Mouse (Mus musculus) kidney, embryonic 16.5 days (tissue): Measurements from ENCODE around the gene Ptpru. TPM values are rescaled to one million over a fixed set of nuclear protein-coding genes. Genes with fewer than 3 reads are reported as not detected.

ENCODE experiments used
- ATAC-seq: fragments of 200-750 bp; cut with Nextera tagmentation; 2 replicates; pipeline ENCODE4 v1.8.0; 2017; ENCODE audit warnings: moderate TSS enrichment; ENCODE audit not compliant: low FRiP score, low TSS enrichment
- H3K27ac ChIP-seq: fragments of 300-500 bp; sonication (generic); 2 replicates; pipeline ENCODE4 v1.5.1; 2014; ENCODE audit warnings: low read length
- H3K27me3 ChIP-seq: fragments of 300-500 bp; sonication (generic); 2 replicates; pipeline ENCODE4 v1.6.1; 2014; ENCODE audit warnings: low read length, control low read depth, mixed read lengths; ENCODE audit not compliant: insufficient read depth
- H3K36me3 ChIP-seq: fragments of 300-500 bp; sonication (generic); 2 replicates; pipeline ENCODE4 v1.6.1; 2014; ENCODE audit warnings: low read length, control low read depth, mixed read lengths; ENCODE audit not compliant: insufficient read depth
- H3K4me1 ChIP-seq: fragments of 300-500 bp; sonication (generic); 2 replicates; pipeline ENCODE4 v1.6.1; 2014; ENCODE audit warnings: low read length, control low read depth, mixed read lengths; ENCODE audit not compliant: insufficient read depth
- H3K4me2 ChIP-seq: fragments of 300-500 bp; sonication (generic); replicated peaks from 2 replicates; pipeline ENCODE4 v1.6.1; 2014; ENCODE audit warnings: low read depth, low read length
- H3K4me3 ChIP-seq: fragments of 300-500 bp; sonication (generic); 2 replicates; pipeline ENCODE4 v1.5.1; 2014; ENCODE audit warnings: mild to moderate bottlenecking, low read length
- H3K9ac ChIP-seq: fragments of 300-500 bp; sonication (generic); replicated peaks from 2 replicates; pipeline ENCODE4 v1.6.1; 2014; ENCODE audit warnings: low read length
- H3K9me3 ChIP-seq: fragments of 300-500 bp; sonication (generic); 2 replicates; pipeline ENCODE4 v1.6.1; 2016; ENCODE audit warnings: low read length, control low read depth
- WGBS: fragments of 180-500 bp; shearing (Covaris S2); extraction: QIAGEN DNeasy Blood & Tissue Kit; methylation state at CpG from one replicate; pipeline ENCODE4 v1.1.7; 2014; 5-methylcytosine and 5-hydroxymethylcytosine counted together
- polyA plus RNA-seq: library from polyadenylated mRNA; unstranded; fragments of >200 nt; fragmentation: Nextera tagmentation; extraction: Ambion mirVana; gene quantifications from 2 replicates; pipeline ENCODE4 v1.2.1, GENCODE M21; 2015

The Ptpru gene
- polyA plus RNA-seq, 1 experiment from 2014 or later: 33.5 TPM

- peak; percentile 95 for ATAC-seq
- Histone ChIP-seq H3K9me3 (no peaks in the 10 kb centered on the region), H3K27ac (peak within 1 kb of the TSS; percentile 100), H3K4me3 (peak within 1 kb of the TSS; percentile 99), H3K4me1 (peaks cover 41% of the 10 kb centered on the region), H3K4me2 (peak within 1 kb of the TSS; percentile 89), H3K36me3 (no peaks in the 10 kb centered on the region), H3K27me3 (no peaks in the 10 kb centered on the region), H3K9ac (peak within 1 kb of the TSS; percentile 100)
- WGBS: under 1% methylated on average over 96 of the region's 116 CpGs
These were observed 35.4 kb upstream of the Ptpru start, which contains the start of gene Srsf4 for GRCm38 (mm10) chr4:131873293-131874168. Gene Srsf4 (plus strand): TSS chr4:131873617.

- peak overlapping the region; percentile 99 for H3K4me3 ChIP-seq
- peak overlapping the region; percentile 100 for H3K9ac ChIP-seq
- no peaks in the 10 kb centered on the region for H3K9me3 ChIP-seq
- H3K4me2 ChIP-seq: peak overlapping the region; percentile 60
- WGBS: 9% methylated on average over 11 of the region's 11 CpGs
- no peaks in the 10 kb centered on the region for H3K36me3 ChIP-seq
- H3K27me3 ChIP-seq: no peaks in the 10 kb centered on the region
- H3K27ac ChIP-seq: peak overlapping the region; percentile 95
- ATAC-seq: peak; percentile 11; the same call in 1 of the 2 replicates
- peaks cover 34% of the 10 kb centered on the region for H3K4me1 ChIP-seq
These were observed 34.7 kb upstream of the Ptpru start for GRCm38 (mm10) chr4:131872672-131873292.

GRCm38 (mm10) chr4:131861341-131861739 lies 23.3 kb upstream of the Ptpru start:
- H3K9me3 ChIP-seq: no peaks in the 10 kb centered on the region
- H3K36me3 ChIP-seq: peaks cover 16% of the 10 kb centered on the region; the same call in 1 of the 2 replicates
- ATAC-seq: peak; percentile 58; the same call in 1 of the 2 replicates
- 49% methylated on average over 4 of the region's 4 CpGs for WGBS
- 0 out of 2 replicates have a peak overlapping the region, but pooled peaks have one; percentile 18 for H3K9ac ChIP-seq
- no peaks in the 10 kb centered on the region for H3K27me3 ChIP-seq
- H3K27ac ChIP-seq: no peak overlapping the region
- no peak overlapping the region for H3K4me3 ChIP-seq
- no peak overlapping the region for H3K4me2 ChIP-seq
- peaks cover 5% of the 10 kb centered on the region; the same call in 1 of the 2 replicates for H3K4me1 ChIP-seq

- ATAC-seq: peak; percentile 55; the same call in 1 of the 2 replicates
- no peak overlapping the region for H3K4me2 ChIP-seq
- H3K4me1 ChIP-seq: peaks cover 5% of the 10 kb centered on the region; the same call in 1 of the 2 replicates
- H3K9ac ChIP-seq: 0 out of 2 replicates have a peak overlapping the region, but pooled peaks have one; percentile 18
- no peaks in the 10 kb centered on the region for H3K27me3 ChIP-seq
- H3K9me3 ChIP-seq: no peaks in the 10 kb centered on the region
- H3K27ac ChIP-seq: no peak overlapping the region
- no peak overlapping the region for H3K4me3 ChIP-seq
- peaks cover 16% of the 10 kb centered on the region; the same call in 1 of the 2 replicates for H3K36me3 ChIP-seq
- WGBS: 36% methylated on average over 15 of the region's 15 CpGs
These were observed 22.6 kb upstream of the Ptpru start for GRCm38 (mm10) chr4:131860492-131861340.

- Histone ChIP-seq H3K4me1 (peaks cover 11% of the 10 kb centered on the region), H3K9ac (no peak overlapping the region), H3K9me3 (no peaks in the 10 kb centered on the region), H3K4me2 (no peak overlapping the region), H3K4me3 (no peak overlapping the region), H3K27me3 (no peaks in the 10 kb centered on the region), H3K36me3 (peaks cover 8% of the 10 kb centered on the region; the same call in 1 of the 2 replicates), H3K27ac (no peak overlapping the region)
- no peak for ATAC-seq
- 83% methylated on average over 5 of the region's 5 CpGs for WGBS
These were observed 16.9 kb upstream of the Ptpru start for GRCm38 (mm10) chr4:131854950-131855349.

GRCm38 (mm10) chr4:131849986-131850638 lies 12.0 kb upstream of the Ptpru start:
- Histone ChIP-seq H3K9ac (no peak overlapping the region), H3K27me3 (no peaks in the 10 kb centered on the region), H3K36me3 (no peaks in the 10 kb centered on the region), H3K4me1 (peaks cover 16% of the 10 kb centered on the region), H3K27ac (peak overlapping the region; percentile 66), H3K9me3 (no peaks in the 10 kb centered on the region), H3K4me2 (no peak overlapping the region), H3K4me3 (no peak overlapping the region)
- WGBS: 11% methylated on average over 5 of the region's 5 CpGs
- no peak for ATAC-seq

- WGBS: 57% methylated on average over 6 of the region's 6 CpGs
- no peak overlapping the region for H3K4me2 ChIP-seq
- no peak for ATAC-seq
- no peak overlapping the region for H3K9ac ChIP-seq
- no peaks in the 10 kb centered on the region for H3K9me3 ChIP-seq
- peaks cover 24% of the 10 kb centered on the region for H3K4me1 ChIP-seq
- no peak overlapping the region for H3K4me3 ChIP-seq
- H3K36me3 ChIP-seq: no peaks in the 10 kb centered on the region
- H3K27ac ChIP-seq: peak overlapping the region; percentile 40; the same call in 1 of the 2 replicates
- no peaks in the 10 kb centered on the region for H3K27me3 ChIP-seq
These were observed 10.0 kb upstream of the Ptpru start for GRCm38 (mm10) chr4:131848082-131848481.

GRCm38 (mm10) chr4:131845991-131846778 lies 8.1 kb upstream of the Ptpru start:
- Histone ChIP-seq H3K4me2 (no peak overlapping the region), H3K9me3 (no peaks in the 10 kb centered on the region), H3K27ac (no peak overlapping the region), H3K27me3 (no peaks in the 10 kb centered on the region), H3K36me3 (no peaks in the 10 kb centered on the region), H3K4me3 (no peak overlapping the region), H3K4me1 (peaks cover 29% of the 10 kb centered on the region), H3K9ac (no peak overlapping the region)
- 83% methylated on average over 8 of the region's 8 CpGs for WGBS
- no peak for ATAC-seq
